Mouse (Mus musculus) gastrocnemius, postnatal 14 days (tissue): ENCODE measurements around the gene Kiss1. TPM values are rescaled to one million over a fixed set of nuclear protein-coding genes. Genes with fewer than 3 reads are reported as not detected.
"Not testable (repeated sequence)": the region's sequence is repeated elsewhere in the genome, so short reads cannot be mapped to it uniquely, and the experiment has no call there.

Source experiments
- DNase-seq: peaks from one replicate; pipeline ENCODE4 v3.0.0; 2021; ENCODE audit warnings: mixed read lengths
- intact Hi-C: fragments of 180-260 bp; cut with DNase I; formaldehyde crosslinking; loops from one replicate; pipeline ENCODE4 v1.15.1; 2025; ENCODE audit warnings: low total_unique reads
- total RNA-seq, 2 experiments: library from RNA; stranded (reverse); gene quantifications; 2 replicates each; pipeline ENCODE4 v1.2.3; 2021

Gene Kiss1
- total RNA-seq, 2 experiments from 2014 or later, result not detected

DNA sequence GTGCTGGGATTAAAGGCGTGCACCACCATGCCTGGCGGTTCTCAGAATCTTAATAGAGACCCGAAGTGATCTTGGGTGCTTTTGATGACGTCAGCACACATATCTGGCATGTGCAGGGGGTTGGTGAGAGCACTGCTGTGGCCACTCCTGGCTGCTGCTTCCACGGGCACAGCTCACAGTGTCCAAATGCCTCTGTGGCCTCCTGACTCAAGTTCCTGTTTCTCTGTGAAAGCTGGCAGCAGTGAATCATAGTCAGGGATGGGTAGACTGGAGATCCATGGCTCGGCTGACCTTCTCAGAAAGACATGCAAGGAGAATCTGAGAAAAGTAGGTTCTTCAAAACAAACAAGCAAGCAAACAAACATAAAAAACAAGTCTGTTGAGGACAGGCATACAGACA lies 5.9 kb upstream of the Kiss1 start:
- intact Hi-C loops, result no loop called here
- DNase-seq, result no peak

- intact Hi-C loops, result no loop called here
- DNase-seq, result no peak
Observed at GRCm38 (mm10) chr1:133316577-133316976, 5.1 kb upstream of the Kiss1 start.

- no peak for DNase-seq
- intact Hi-C loops, result no loop called here
Observed at GRCm38 (mm10) chr1:133317149-133317548, 4.5 kb upstream of the Kiss1 start.

- intact Hi-C loops, result no loop called here
- no peak for DNase-seq
Observed at GRCm38 (mm10) chr1:133323333-133323732, 1.7 kb downstream of the Kiss1 start.

DNA sequence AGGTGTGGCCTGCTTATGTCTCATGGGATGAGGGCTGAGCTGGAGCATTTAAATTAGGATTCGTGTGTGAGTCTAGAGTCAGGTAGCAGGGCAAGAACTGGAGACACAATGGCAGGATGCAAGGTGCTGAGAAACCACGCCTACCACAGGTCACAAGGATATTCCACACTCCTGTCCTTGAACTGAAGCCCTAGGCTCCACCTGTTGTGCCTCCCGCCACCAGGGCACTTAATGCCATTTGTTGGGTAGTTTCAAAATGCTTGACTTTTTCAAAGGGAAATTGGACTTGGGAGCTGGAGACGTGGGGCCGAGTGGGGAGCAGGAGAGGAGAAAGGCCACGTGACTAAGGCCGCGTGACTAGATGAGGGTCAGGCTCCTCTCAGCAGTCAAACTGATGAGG lies 4.3 kb downstream of the Kiss1 start:
- intact Hi-C loops, result no loop called here
- DNase-seq, result no peak

DNA sequence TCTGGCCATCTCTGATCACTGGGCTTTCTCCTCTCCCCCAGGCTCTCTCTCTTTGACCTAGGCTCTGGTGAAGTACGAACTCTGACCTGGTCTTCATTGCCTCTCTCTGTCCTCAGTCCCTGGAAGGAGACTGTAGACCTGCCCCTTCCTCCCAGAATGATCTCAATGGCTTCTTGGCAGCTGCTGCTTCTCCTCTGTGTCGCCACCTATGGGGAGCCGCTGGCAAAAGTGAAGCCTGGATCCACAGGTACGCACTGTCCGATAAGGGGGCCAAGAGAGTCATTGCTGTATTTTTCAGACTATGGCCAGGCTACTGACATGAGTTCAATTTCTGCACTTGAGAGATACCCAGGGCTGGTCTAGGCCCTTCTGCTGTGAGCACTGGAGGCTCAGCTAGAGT lies 5.4 kb downstream of the Kiss1 start:
- no peak for DNase-seq
- intact Hi-C loops, result no loop called here

GRCm38 (mm10) chr1:133328299-133328795 lies 6.7 kb downstream of the Kiss1 start:
- intact Hi-C loops, result no loop called here
- no peak for DNase-seq

DNA sequence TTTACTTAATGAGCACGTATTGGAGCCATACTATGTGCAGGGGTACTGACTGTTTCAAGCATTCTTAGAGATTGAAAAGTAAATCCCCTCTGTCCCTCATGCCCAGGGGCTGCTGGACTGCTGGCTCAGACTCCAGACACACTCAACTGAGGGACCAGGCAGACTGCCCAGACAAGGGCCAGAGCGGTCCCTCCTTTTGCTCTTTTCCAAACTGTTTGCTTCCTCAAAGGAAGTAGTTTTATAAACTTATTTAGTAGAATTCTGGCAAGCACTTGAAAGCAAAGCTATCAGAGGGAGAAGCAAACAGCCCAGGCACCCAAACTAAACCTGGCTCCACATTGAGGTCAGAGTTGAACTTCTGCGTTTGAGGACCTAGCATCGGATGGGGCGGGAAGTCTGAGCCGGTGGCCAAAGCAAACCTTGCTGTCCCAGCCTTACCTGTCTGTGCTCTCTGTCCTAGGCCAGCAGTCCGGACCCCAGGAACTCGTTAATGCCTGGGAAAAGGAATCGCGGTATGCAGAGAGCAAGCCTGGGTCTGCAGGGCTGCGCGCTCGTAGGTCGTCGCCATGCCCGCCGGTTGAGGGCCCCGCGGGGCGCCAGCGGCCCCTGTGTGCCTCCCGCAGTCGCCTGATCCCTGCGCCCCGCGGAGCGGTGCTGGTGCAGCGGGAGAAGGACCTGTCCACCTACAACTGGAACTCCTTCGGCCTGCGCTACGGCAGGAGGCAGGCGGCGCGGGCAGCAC lies 7.4 kb downstream of the Kiss1 start:
- intact Hi-C loops, result no loop called here
- no peak for DNase-seq

- intact Hi-C loops, result no loop called here
Observed at GRCm38 (mm10) chr1:133329638-133329964, 7.9 kb downstream of the Kiss1 start.

DNA sequence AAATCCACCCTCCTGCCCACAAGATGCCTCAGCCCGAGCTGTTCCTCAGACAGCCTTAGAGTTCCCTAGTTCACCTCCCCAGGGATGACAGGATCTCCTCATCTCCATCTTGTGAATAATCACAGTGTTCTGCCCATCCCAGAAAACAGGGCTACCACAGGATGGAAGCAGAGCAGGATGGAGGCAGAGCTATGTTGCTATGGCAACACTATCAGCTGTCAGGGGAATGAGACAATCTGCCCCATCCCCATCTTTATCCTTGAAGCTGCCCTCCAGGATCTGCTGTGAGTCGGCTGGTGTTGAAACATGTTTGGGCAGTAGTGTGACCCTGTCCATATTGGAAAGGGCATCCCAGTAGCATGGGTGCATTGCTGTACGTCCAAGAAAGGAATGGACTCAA lies 9.5 kb downstream of the Kiss1 start:
- intact Hi-C loops, result no loop called here
- DNase-seq, result no peak

More at GRCm38 (mm10) chr1:133329638-133329964, 7.9 kb downstream of the Kiss1 start:
- DNase-seq, result no peak

GRCm38 (mm10) chr1:133332656-133333430 lies 11.2 kb downstream of the Kiss1 start:
- no peak for DNase-seq

GRCm38 (mm10) chr1:133333937-133334336 lies 12.3 kb downstream of the Kiss1 start:
- DNase-seq, result no peak
- intact Hi-C loops, result no loop called here

More at GRCm38 (mm10) chr1:133332656-133333430, 11.2 kb downstream of the Kiss1 start:
- intact Hi-C loops, result no loop called here

DNA sequence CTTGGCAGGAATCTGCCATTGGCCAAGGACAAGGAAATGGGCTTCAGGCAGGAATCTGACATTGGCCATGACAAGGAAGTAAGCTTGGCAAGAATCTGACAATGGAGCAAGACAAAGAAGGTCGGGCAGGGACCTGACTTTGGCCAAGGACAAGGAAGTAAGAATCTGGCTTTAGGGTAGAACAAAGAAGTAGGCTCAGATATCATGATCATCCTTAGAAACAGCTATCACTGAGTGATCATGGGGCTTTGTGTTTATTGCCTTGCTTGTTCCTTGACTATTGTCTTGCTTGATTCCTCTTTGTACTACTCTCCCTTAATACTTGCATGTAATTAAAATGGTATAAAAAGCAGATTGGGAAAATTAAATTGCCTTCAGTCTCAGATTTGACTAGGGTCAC lies 18.7 kb downstream of the Kiss1 start:
- DNase-seq, result not testable (repeated sequence)

GRCm38 (mm10) chr1:133344357-133344756 lies 22.7 kb downstream of the Kiss1 start:
- no peak for DNase-seq
- intact Hi-C loops, result no loop called here

More for the DNA sequence above, 18.7 kb downstream of the Kiss1 start:
- intact Hi-C loops, result not testable (repeated sequence)

GRCm38 (mm10) chr1:133346531-133346930 lies 24.9 kb downstream of the Kiss1 start:
- intact Hi-C loops, result no loop called here
- DNase-seq, result no peak

GRCm38 (mm10) chr1:133347226-133347625 lies 25.6 kb downstream of the Kiss1 start:
- intact Hi-C loops, result no loop called here
- DNase-seq, result no peak

DNA sequence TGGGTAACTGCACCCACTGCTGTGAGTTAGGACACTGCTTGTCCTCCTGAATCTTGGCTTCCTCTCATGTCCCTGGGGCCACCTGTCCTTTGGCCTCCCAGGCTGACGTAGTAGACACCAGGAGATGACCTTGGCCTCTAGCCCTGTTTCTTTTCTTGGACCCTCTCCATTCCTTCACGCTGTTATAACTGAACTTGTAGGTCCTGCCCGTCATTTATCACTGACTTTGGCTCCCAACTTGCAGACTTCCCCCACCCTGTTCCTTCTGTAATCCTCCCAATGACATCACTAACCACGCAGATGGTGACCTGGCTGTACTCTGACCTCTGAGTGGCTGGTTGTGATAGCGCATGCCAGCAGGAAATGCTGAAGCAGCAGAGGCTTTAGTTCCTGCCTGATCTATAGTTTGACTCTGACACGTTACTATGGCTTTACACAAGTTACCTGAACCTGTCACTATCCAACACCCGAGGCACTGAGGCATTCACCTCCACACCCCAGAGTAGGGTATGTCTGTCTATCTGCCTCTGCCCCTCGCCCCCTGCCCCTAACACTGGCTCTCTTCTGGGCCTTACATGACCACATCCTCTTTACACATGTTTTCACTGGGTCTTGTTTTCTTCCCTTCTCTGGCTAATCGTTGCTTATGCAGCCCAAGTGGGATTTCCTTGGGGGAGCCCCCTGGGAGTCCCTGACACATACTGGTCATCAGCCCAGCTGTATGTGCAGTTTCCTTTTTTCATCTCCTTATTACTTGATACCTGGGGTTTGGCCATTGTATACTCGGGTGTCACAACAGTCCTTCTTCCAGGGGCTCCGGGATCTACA lies 26.2 kb downstream of the Kiss1 start:
- intact Hi-C loops, result no loop called here
- DNase-seq, result no peak

DNA sequence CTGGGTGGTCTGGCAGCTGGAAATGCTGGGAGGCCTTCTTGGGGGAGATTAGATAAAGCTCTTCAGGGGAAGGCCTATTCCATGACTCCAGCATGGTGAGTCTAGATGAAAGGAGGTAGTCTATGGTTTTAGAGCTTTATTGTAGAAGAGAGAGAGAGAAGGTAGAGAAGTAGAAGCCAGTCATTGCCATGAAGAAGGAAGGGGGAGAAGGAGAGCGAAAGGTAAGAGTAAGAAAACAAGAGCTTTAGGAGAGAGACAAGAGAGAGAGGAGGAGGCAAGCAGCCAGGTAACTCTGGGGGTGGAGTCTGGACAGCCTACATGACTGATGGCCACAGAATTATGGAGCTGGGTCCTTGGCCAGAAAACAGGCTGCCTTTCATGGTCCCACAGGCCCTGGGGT lies 28.5 kb downstream of the Kiss1 start, which contains the start of gene Ren1:
Gene Ren1, plus strand, starts transcription at position 301 of the 400 bp plus-strand sequence.
- no peak for DNase-seq
- intact Hi-C loops, result loop anchor here (5.0 kb wide), 1 partner anchor 38 kb away; no protein-coding TSS in a partner anchor

DNA sequence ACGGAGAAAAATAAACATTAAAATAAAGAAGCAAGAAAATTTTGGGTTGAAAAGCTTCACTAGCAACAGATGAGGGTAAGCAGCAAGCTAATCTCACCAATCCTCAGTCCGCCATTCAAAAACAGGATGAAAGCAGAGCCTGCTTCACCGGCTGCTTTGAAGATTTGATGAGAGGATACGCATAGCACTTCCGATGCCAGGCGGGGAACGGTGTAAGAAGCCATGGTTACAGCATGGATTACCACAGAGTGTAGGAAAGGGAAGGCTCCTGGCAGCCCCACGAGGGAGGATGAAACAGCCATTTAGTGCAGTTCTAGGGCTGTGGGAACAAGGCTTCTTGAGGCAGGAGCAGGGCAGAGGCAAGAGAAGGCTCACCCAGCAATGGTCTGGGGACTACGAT lies 30.1 kb downstream of the Kiss1 start:
- DNase-seq, result no peak
- intact Hi-C loops, result loop anchor here (5.0 kb wide), 1 partner anchor 39 kb away; no protein-coding TSS in a partner anchor

DNA sequence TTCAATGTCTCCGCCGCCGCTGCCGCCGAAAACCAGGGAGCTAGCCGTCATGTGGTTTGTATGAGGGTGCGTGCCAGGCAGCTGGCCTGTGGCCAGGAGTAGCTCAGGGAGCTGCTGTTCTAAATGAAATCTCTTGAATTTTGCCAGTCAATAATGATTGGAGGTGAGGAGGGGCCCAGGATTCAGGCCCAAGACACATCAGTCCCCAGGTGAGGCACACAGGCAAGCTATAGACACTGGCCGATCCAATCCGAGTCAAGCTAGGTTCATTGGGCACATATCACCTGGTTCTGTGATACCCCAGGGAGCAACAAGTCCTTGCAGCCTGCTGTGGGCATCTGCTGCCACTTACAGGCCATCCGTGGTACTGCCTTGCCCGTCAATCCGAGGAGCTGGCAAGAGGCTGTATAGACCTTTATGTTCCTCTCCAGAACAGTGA lies 31.7 kb downstream of the Kiss1 start:
- peak; percentile 48 for DNase-seq
- intact Hi-C loops, result loop anchor here (5.0 kb wide), 1 partner anchor 41 kb away; no protein-coding TSS in a partner anchor
